Mouse (Mus musculus): ENCODE data around the gene Prss43. TPM values are rescaled to one million over a fixed set of nuclear protein-coding genes. Genes with fewer than 3 reads are reported as not detected.

The Prss43 gene
- polyA plus RNA-seq, 1 experiment from 2014 or later, result not detected

DNA sequence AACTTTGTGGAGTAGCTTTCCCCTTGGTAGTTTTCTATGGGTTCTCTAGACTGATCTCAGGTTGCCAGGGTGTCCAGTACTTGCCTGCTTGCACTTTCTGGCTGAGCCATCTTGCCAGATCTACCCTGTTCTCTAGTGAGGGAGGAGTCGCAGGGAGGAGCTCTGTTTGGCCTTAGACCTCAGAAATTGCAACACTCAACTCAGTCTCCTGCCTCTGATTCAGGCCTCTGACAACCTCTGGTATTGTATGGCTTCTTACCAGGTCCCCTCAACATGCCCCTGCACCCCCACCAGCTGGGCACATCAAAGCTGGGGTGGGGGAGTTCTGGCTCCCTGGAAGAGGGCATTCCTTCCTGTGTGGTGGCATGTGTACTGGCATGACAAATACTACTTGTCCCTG, 50.9 kb downstream of the Prss43 start:
- Histone ChIP-seq H3K36me3 (no peaks in the 10 kb centered on the region), H3K9ac (replicated peaks) (no peak overlapping the region), H3K27ac (no peak overlapping the region), H3K4me1 (replicated peaks) (peaks cover 36% of the 10 kb centered on the region), H3K27me3 (peaks cover 63% of the 10 kb centered on the region), H3K4me2 (replicated peaks) (no peak overlapping the region), H3K9me3 (no peaks in the 10 kb centered on the region), H3K4me3 (replicated peaks) (no peak overlapping the region)
- 79% methylated on average over 1 of the region's 1 CpGs for WGBS
- ATAC-seq, result no peak

DNA sequence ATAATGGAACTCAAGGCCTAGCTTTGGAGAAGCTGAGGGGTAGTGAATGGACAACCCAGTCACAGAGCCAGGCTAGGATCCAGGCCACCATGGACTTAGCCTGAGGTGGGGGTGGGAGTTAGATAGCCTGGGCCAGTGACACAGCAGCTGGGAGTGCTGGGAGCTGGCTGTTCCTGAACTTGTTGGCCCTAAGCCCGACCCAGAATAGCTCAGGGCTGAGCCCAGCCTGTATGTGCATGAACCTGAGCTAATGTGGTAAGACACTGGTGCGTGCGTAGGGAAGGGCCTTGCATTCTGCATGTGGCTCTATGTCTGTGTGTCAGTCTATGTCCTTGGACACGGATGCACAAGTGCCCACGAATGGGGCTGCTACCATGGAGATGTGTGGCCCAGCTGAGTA, 51.4 kb downstream of the Prss43 start:
- no peak for ATAC-seq
- Histone ChIP-seq H3K9me3 (no peaks in the 10 kb centered on the region), H3K4me2 (replicated peaks) (no peak overlapping the region), H3K36me3 (no peaks in the 10 kb centered on the region), H3K4me3 (replicated peaks) (no peak overlapping the region), H3K27ac (no peak overlapping the region), H3K27me3 (peaks cover 60% of the 10 kb centered on the region), H3K4me1 (replicated peaks) (peaks cover 36% of the 10 kb centered on the region), H3K9ac (replicated peaks) (no peak overlapping the region)
- WGBS, result 93% methylated on average over 5 of the region's 5 CpGs

DNA sequence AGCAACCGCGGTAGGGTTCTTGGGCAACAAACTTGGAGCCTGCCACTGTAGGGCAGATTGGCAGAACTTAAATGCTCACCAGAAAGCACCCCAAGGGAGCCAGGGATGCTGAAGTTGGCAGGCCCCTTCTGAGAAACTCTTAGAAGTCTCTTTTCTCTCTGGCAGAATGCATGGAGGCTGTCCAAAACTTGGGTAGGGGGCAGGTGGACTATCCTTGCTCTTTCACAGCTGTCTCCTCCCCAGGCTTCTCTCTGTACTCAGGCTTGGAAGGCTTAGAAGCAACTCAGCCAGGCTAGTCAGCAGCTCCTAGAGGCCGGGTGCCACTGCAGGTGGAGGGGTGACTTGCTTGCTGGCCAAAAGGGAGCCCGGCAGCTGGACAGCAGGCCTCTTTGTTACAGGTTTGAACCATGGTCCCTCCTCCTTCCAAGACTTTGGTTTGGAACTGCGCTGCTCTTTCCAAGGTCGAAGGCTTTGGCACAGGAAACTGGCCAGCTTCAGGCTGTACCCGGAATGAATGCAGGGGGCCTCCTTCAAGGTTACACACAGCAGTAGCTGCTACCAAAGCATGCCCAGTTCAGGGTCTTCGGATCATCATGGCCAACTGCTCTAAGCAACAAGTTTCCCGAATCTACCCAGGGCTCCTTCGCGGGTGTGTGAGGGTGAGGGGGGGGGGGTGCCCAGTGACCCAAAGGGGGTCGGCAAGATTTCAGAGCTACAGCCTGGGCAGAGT, 52.9 kb downstream of the Prss43 start, which contains the start of gene Als2cl:
Gene Als2cl, plus strand, starts transcription at position 680 of the 730 bp plus-strand sequence.
- no peak for ATAC-seq
- peak within 1 kb of the TSS; percentile 54 for H3K9ac ChIP-seq (replicated peaks)
- H3K4me3 ChIP-seq (replicated peaks), result peak within 1 kb of the TSS; percentile 45
- no peaks in the 10 kb centered on the region for H3K9me3 ChIP-seq
- peaks cover 25% of the 10 kb centered on the region for H3K4me1 ChIP-seq (replicated peaks)
- peak within 1 kb of the TSS; percentile 77 for H3K4me2 ChIP-seq (replicated peaks)
- WGBS, result 11% methylated on average over 12 of the region's 12 CpGs
- no peaks in the 10 kb centered on the region for H3K36me3 ChIP-seq
- H3K27ac ChIP-seq, result no peak within 1 kb of the TSS
- H3K27me3 ChIP-seq, result peaks cover 49% of the 10 kb centered on the region

DNA sequence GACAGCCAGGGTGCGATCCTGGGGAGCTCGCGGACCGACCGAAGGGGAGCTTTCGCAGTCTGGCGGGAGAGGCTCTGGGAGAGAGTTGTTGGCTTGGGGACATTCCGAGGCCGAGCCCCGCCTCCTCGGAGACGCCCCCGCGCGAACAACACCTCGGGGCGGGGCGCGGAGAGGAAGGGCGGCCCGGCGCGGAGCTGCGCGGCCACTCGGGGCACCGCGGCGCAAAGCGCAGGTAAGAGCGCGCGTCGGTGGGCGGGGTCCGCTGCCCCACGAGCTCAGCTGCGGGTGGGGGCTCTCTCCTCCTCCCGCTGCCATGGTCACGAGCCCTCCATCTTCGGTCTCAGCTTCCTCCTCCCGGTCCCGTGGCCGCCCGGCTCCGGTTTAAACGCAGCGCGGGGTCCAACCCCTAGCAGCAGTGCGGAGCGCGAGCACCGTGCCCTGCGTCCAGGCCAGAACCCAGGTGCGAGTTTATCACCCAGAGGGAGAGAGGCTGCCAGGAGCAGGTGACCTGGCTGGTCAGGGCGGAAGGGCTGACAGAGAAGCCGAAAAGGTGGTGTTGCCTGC, 53.6 kb downstream of the Prss43 start, which contains the start of gene Tmie:
Gene Tmie, minus strand, starts transcription at position 116 of the 564 bp plus-strand sequence.
- peak within 1 kb of the TSS; percentile 54 for H3K9ac ChIP-seq (replicated peaks)
- peaks cover 49% of the 10 kb centered on the region for H3K27me3 ChIP-seq
- H3K9me3 ChIP-seq, result no peaks in the 10 kb centered on the region
- no peak within 1 kb of the TSS for H3K27ac ChIP-seq
- under 1% methylated on average over 52 of the region's 57 CpGs for WGBS
- peak within 1 kb of the TSS; percentile 45 for H3K4me3 ChIP-seq (replicated peaks)
- ATAC-seq, result no peak
- peaks cover 18% of the 10 kb centered on the region for H3K4me1 ChIP-seq (replicated peaks)
- H3K36me3 ChIP-seq, result no peaks in the 10 kb centered on the region
- peak within 1 kb of the TSS; percentile 77 for H3K4me2 ChIP-seq (replicated peaks)

GRCm38 (mm10) chr9:110880772-110881171, 54.3 kb downstream of the Prss43 start:
- ATAC-seq, result no peak
- H3K27me3 ChIP-seq, result peaks cover 49% of the 10 kb centered on the region
- H3K27ac ChIP-seq, result no peak overlapping the region
- H3K4me2 ChIP-seq (replicated peaks), result peak overlapping the region; percentile 77
- H3K4me1 ChIP-seq (replicated peaks), result peaks cover 12% of the 10 kb centered on the region
- no peaks in the 10 kb centered on the region for H3K9me3 ChIP-seq
- H3K36me3 ChIP-seq, result no peaks in the 10 kb centered on the region
- H3K4me3 ChIP-seq (replicated peaks), result peak overlapping the region; percentile 45
- no peak overlapping the region for H3K9ac ChIP-seq (replicated peaks)
- WGBS, result 80% methylated on average over 4 of the region's 4 CpGs

Other genes with a start within 250 kb of the Prss43 start
- gene Nradd, start 202.2 kb upstream of the Prss43 start, polyA plus RNA-seq (2015; fragmentation: Nextera tagmentation; extraction: Ambion mirVana), result 33.8 and 36.6 TPM in 2 replicates
- gene Nbeal2, start 172.5 kb upstream of the Prss43 start, polyA plus RNA-seq (2015; fragmentation: Nextera tagmentation; extraction: Ambion mirVana), result 2.0 and 3.1 TPM in 2 replicates
- gene Ccdc12, start 170.2 kb upstream of the Prss43 start, polyA plus RNA-seq (2015; fragmentation: Nextera tagmentation; extraction: Ambion mirVana), result 136 and 140 TPM in 2 replicates
- not detected in 2 replicates for gene Myl3, start 84.8 kb upstream of the Prss43 start, polyA plus RNA-seq (2015; fragmentation: Nextera tagmentation; extraction: Ambion mirVana)
- gene Pth1r, start 79.5 kb upstream of the Prss43 start, polyA plus RNA-seq (2015; fragmentation: Nextera tagmentation; extraction: Ambion mirVana), result 9.2 and 11.2 TPM in 2 replicates
- gene Prss42, start 28.5 kb upstream of the Prss43 start, polyA plus RNA-seq (2015; fragmentation: Nextera tagmentation; extraction: Ambion mirVana), result not detected in 2 replicates
- not detected in 2 replicates for gene Prss44, start 12.7 kb upstream of the Prss43 start, polyA plus RNA-seq (2015; fragmentation: Nextera tagmentation; extraction: Ambion mirVana)
- gene Prss45, start 7.9 kb downstream of the Prss43 start, polyA plus RNA-seq (2015; fragmentation: Nextera tagmentation; extraction: Ambion mirVana), result not detected in 2 replicates
- not detected in 2 replicates for gene Prss46, start 17.8 kb downstream of the Prss43 start, polyA plus RNA-seq (2015; fragmentation: Nextera tagmentation; extraction: Ambion mirVana)
- 0.24 TPM in 1 of 2 replicates, not detected in the other for gene Prss50, start 31.3 kb downstream of the Prss43 start, polyA plus RNA-seq (2015; fragmentation: Nextera tagmentation; extraction: Ambion mirVana)
- 0.98 and 1.2 TPM in 2 replicates for gene Als2cl, start 53.2 kb downstream of the Prss43 start, polyA plus RNA-seq (2015; fragmentation: Nextera tagmentation; extraction: Ambion mirVana)
- gene Tmie, start 53.4 kb downstream of the Prss43 start, polyA plus RNA-seq (2015; fragmentation: Nextera tagmentation; extraction: Ambion mirVana), result 0.49 and 0.74 TPM in 2 replicates
- not detected in 2 replicates for gene Fam240a, start 90.2 kb downstream of the Prss43 start, polyA plus RNA-seq (2015; fragmentation: Nextera tagmentation; extraction: Ambion mirVana)
- gene Tdgf1, start 119.5 kb downstream of the Prss43 start, polyA plus RNA-seq (2015; fragmentation: Nextera tagmentation; extraction: Ambion mirVana), result not detected in 2 replicates
- 0.30 and 0.71 TPM in 2 replicates for gene Lrrc2, start 124.9 kb downstream of the Prss43 start, polyA plus RNA-seq (2015; fragmentation: Nextera tagmentation; extraction: Ambion mirVana)
- not detected in 2 replicates for gene Rtp3, start 163.9 kb downstream of the Prss43 start, polyA plus RNA-seq (2015; fragmentation: Nextera tagmentation; extraction: Ambion mirVana)
- 0.54 and 0.61 TPM in 2 replicates for gene Ltf, start 192.6 kb downstream of the Prss43 start, polyA plus RNA-seq (2015; fragmentation: Nextera tagmentation; extraction: Ambion mirVana)
- 1.8 and 2.1 TPM in 2 replicates for gene Ccrl2, start 230.8 kb downstream of the Prss43 start, polyA plus RNA-seq (2015; fragmentation: Nextera tagmentation; extraction: Ambion mirVana)